Mouse (Mus musculus): Measurements from ENCODE around the gene 1700024P04Rik. TPM values are rescaled to one million over a fixed set of nuclear protein-coding genes. Genes with fewer than 3 reads are reported as not detected.

1700024P04Rik gene
- not detected in 2 replicates for polyA plus RNA-seq (2014; fragmentation: Nextera tagmentation; extraction: Ambion mirVana)

DNA sequence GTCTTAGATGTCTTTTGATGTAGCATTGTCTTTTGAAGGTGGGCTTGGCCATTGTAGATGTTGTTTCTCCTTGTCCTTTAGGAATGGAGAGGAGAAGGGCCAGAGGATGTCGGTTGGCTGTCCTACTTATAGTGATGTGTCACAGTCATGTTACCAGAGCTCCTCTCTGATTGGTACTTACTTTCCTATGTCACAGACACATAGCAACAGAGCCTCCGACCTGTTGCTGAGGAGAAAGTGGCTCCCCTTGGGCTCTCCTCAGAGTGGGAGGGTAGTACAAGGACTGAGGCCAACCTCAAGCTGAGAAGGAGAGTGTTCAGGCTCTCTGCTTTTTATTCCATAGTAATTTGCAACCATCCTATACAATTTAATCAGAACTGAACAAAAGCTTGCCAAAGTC lies at the start of gene 1700024P04Rik:
TSS of gene 1700024P04Rik (minus strand) at position 101 of the 400 bp plus-strand sequence.
- 84% methylated on average over 2 of the region's 2 CpGs for WGBS
- Histone ChIP-seq H3K4me3 (ENCODE audit: low read depth, low read length) (no peak within 1 kb of the TSS), H3K36me3 (ENCODE audit: control insufficient read depth, insufficient read depth, low read length) (no peaks in the 10 kb centered on the region), H3K9me3 (ENCODE audit: control insufficient read depth, low read length) (no peaks in the 10 kb centered on the region), H3K27me3 (ENCODE audit: control insufficient read depth, insufficient read depth, low read length) (no peaks in the 10 kb centered on the region), H3K4me1 (ENCODE audit: control insufficient read depth, insufficient read depth, low read length) (no peaks in the 10 kb centered on the region), H3K9ac (ENCODE audit: low read length) (no peak within 1 kb of the TSS), H3K27ac (ENCODE audit: low read depth, low read length) (no peak within 1 kb of the TSS), H3K4me2 (no peak within 1 kb of the TSS)
- ATAC-seq (ENCODE audit: low FRiP score): no peak
- no peak for DNase-seq (ENCODE audit: low spot score, missing footprints)

DNA sequence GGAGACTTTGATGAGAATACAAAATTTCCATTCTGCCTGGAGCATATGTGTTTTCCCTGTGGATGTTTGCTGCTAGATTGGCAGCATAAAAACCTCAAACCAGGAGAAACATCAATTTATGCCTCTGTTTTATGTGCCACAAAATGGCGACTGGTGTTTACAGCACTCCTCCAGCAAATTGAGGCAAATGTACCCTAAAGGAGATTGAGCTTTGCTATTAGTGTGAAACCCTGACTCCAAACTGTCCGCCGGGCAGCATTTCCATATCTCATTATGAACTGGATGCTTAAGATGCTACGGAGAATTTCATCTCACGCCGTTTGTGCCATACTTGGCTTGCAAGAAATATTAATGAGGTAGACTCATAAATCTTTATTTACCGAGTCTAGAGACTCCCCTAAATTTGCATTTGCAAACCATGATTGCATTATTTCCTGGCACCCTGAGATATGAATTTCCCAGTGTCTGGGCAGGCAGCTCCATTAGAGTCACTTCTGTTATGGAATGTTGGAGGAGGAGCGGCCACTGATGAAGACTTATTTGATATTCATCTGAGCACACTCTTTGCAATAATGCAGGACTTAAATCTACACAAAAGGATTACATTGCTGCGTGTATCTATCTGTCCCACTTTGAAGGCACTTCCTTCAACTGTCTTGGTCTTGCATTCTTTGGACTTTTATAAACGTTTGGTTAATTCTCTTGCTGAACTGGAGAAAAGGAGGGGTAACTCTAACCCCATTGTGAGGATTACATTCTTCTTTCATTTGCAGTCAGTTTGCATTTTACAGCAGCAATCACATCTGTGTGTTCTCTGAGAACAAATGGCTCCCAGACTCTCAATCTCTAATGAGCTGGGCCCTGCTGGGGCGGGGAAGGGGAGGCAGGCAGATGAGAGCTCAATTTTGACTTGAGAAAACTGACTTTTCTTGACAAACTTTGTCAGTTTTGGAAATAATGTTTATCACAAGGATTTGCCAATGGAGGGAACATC lies 47.2 kb upstream of the 1700024P04Rik start:
- no peaks in the 10 kb centered on the region for H3K36me3 ChIP-seq (ENCODE audit: control insufficient read depth, insufficient read depth, low read length)
- no peak overlapping the region for H3K4me2 ChIP-seq
- ATAC-seq (ENCODE audit: low FRiP score): peak; percentile 59
- H3K4me1 ChIP-seq (ENCODE audit: control insufficient read depth, insufficient read depth, low read length): peaks cover 27% of the 10 kb centered on the region
- peak; percentile 89 for DNase-seq (ENCODE audit: low spot score, missing footprints)
- no peak overlapping the region for H3K27ac ChIP-seq (ENCODE audit: low read depth, low read length)
- H3K9ac ChIP-seq (ENCODE audit: low read length): no peak overlapping the region
- H3K4me3 ChIP-seq (ENCODE audit: low read depth, low read length): no peak overlapping the region
- 59% methylated on average over 11 of the region's 11 CpGs for WGBS
- H3K9me3 ChIP-seq (ENCODE audit: control insufficient read depth, low read length): no peaks in the 10 kb centered on the region
- peaks cover 5% of the 10 kb centered on the region; the same call in 1 of the 2 replicates for H3K27me3 ChIP-seq (ENCODE audit: control insufficient read depth, insufficient read depth, low read length)

- Histone ChIP-seq H3K36me3 (ENCODE audit: control insufficient read depth, insufficient read depth, low read length) (no peaks in the 10 kb centered on the region), H3K9ac (ENCODE audit: low read length) (no peak overlapping the region), H3K9me3 (ENCODE audit: control insufficient read depth, low read length) (no peaks in the 10 kb centered on the region), H3K4me2 (peak overlapping the region; percentile 6; the same call in 1 of the 2 replicates), H3K27ac (ENCODE audit: low read depth, low read length) (no peak overlapping the region), H3K27me3 (ENCODE audit: control insufficient read depth, insufficient read depth, low read length) (peaks cover 5% of the 10 kb centered on the region; the same call in 1 of the 2 replicates), H3K4me1 (ENCODE audit: control insufficient read depth, insufficient read depth, low read length) (peaks cover 27% of the 10 kb centered on the region), H3K4me3 (ENCODE audit: low read depth, low read length) (no peak overlapping the region)
- DNase-seq (ENCODE audit: low spot score, missing footprints) (peak; percentile 87), ATAC-seq (ENCODE audit: low FRiP score) (no peak)
- 57% methylated on average over 15 of the region's 15 CpGs for WGBS
These were observed 46.3 kb upstream of the 1700024P04Rik start for GRCm38 (mm10) chr13:99030579-99031200.

GRCm38 (mm10) chr13:99025268-99025667 lies 40.9 kb upstream of the 1700024P04Rik start:
- WGBS: 73% methylated on average over 5 of the region's 5 CpGs
- Histone ChIP-seq H3K9me3 (ENCODE audit: control insufficient read depth, low read length) (no peaks in the 10 kb centered on the region), H3K4me1 (ENCODE audit: control insufficient read depth, insufficient read depth, low read length) (peaks cover 7% of the 10 kb centered on the region), H3K4me3 (ENCODE audit: low read depth, low read length) (no peak overlapping the region), H3K9ac (ENCODE audit: low read length) (no peak overlapping the region), H3K27ac (ENCODE audit: low read depth, low read length) (no peak overlapping the region), H3K4me2 (no peak overlapping the region), H3K27me3 (ENCODE audit: control insufficient read depth, insufficient read depth, low read length) (peaks cover 1% of the 10 kb centered on the region; the same call in 1 of the 2 replicates), H3K36me3 (ENCODE audit: control insufficient read depth, insufficient read depth, low read length) (no peaks in the 10 kb centered on the region)
- no peak for ATAC-seq (ENCODE audit: low FRiP score)
- DNase-seq (ENCODE audit: low spot score, missing footprints): peak; percentile 28

DNA sequence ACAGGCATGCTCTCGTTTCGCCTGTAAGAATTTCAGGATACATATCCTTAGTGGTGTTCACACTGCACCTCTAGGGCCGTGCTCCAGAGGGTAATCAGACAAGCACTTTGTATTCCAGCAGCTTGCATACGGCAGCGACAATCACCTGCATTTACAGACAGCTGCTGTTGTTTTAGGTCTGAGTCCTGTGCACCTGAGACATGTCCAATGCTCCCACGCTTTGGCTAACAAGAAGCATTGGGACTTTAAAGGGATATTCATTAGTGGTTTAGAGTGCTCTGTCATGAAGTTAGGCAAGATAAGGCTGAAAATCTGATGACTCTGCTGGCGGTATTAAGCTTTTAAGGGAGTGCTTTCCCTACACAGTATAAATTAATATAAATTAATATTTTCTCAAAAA lies 37.7 kb upstream of the 1700024P04Rik start:
- Histone ChIP-seq H3K27me3 (ENCODE audit: control insufficient read depth, insufficient read depth, low read length) (no peaks in the 10 kb centered on the region), H3K9me3 (ENCODE audit: control insufficient read depth, low read length) (no peaks in the 10 kb centered on the region), H3K9ac (ENCODE audit: low read length) (no peak overlapping the region), H3K4me1 (ENCODE audit: control insufficient read depth, insufficient read depth, low read length) (no peaks in the 10 kb centered on the region), H3K4me3 (ENCODE audit: low read depth, low read length) (no peak overlapping the region), H3K4me2 (no peak overlapping the region), H3K27ac (ENCODE audit: low read depth, low read length) (no peak overlapping the region), H3K36me3 (ENCODE audit: control insufficient read depth, insufficient read depth, low read length) (no peaks in the 10 kb centered on the region)
- ATAC-seq (ENCODE audit: low FRiP score) (no peak), DNase-seq (ENCODE audit: low spot score, missing footprints) (no peak)
- WGBS: 87% methylated on average over 7 of the region's 7 CpGs

- Histone ChIP-seq H3K4me2 (no peak overlapping the region), H3K9me3 (ENCODE audit: control insufficient read depth, low read length) (no peaks in the 10 kb centered on the region), H3K27ac (ENCODE audit: low read depth, low read length) (no peak overlapping the region), H3K4me3 (ENCODE audit: low read depth, low read length) (no peak overlapping the region), H3K4me1 (ENCODE audit: control insufficient read depth, insufficient read depth, low read length) (no peaks in the 10 kb centered on the region), H3K36me3 (ENCODE audit: control insufficient read depth, insufficient read depth, low read length) (no peaks in the 10 kb centered on the region), H3K27me3 (ENCODE audit: control insufficient read depth, insufficient read depth, low read length) (no peaks in the 10 kb centered on the region), H3K9ac (ENCODE audit: low read length) (no peak overlapping the region)
- ATAC-seq (ENCODE audit: low FRiP score) (no peak), DNase-seq (ENCODE audit: low spot score, missing footprints) (no peak)
- 87% methylated on average over 6 of the region's 6 CpGs for WGBS
These were observed 36.8 kb upstream of the 1700024P04Rik start for GRCm38 (mm10) chr13:99021181-99021580.

GRCm38 (mm10) chr13:99019831-99020669 lies 35.7 kb upstream of the 1700024P04Rik start:
- WGBS: 91% methylated on average over 11 of the region's 11 CpGs
- no peaks in the 10 kb centered on the region for H3K36me3 ChIP-seq (ENCODE audit: control insufficient read depth, insufficient read depth, low read length)

GRCm38 (mm10) chr13:99018526-99019201 lies 34.3 kb upstream of the 1700024P04Rik start:
- Histone ChIP-seq H3K27me3 (ENCODE audit: control insufficient read depth, insufficient read depth, low read length) (no peaks in the 10 kb centered on the region), H3K27ac (ENCODE audit: low read depth, low read length) (no peak overlapping the region), H3K4me2 (no peak overlapping the region), H3K4me1 (ENCODE audit: control insufficient read depth, insufficient read depth, low read length) (no peaks in the 10 kb centered on the region), H3K36me3 (ENCODE audit: control insufficient read depth, insufficient read depth, low read length) (no peaks in the 10 kb centered on the region), H3K9me3 (ENCODE audit: control insufficient read depth, low read length) (no peaks in the 10 kb centered on the region), H3K4me3 (ENCODE audit: low read depth, low read length) (no peak overlapping the region), H3K9ac (ENCODE audit: low read length) (no peak overlapping the region)
- 76% methylated on average over 15 of the region's 15 CpGs for WGBS
- ATAC-seq (ENCODE audit: low FRiP score) (peak; percentile 61; the same call in 1 of the 2 replicates), DNase-seq (ENCODE audit: low spot score, missing footprints) (no peak)

More at GRCm38 (mm10) chr13:99019831-99020669, 35.7 kb upstream of the 1700024P04Rik start:
- no peaks in the 10 kb centered on the region for H3K9me3 ChIP-seq (ENCODE audit: control insufficient read depth, low read length)
- no peaks in the 10 kb centered on the region for H3K4me1 ChIP-seq (ENCODE audit: control insufficient read depth, insufficient read depth, low read length)
- no peak overlapping the region for H3K4me3 ChIP-seq (ENCODE audit: low read depth, low read length)
- H3K27ac ChIP-seq (ENCODE audit: low read depth, low read length): no peak overlapping the region
- ATAC-seq (ENCODE audit: low FRiP score): no peak
- H3K9ac ChIP-seq (ENCODE audit: low read length): no peak overlapping the region
- DNase-seq (ENCODE audit: low spot score, missing footprints): no peak
- no peaks in the 10 kb centered on the region for H3K27me3 ChIP-seq (ENCODE audit: control insufficient read depth, insufficient read depth, low read length)
- no peak overlapping the region for H3K4me2 ChIP-seq

Measured in midbrain, embryonic 11.5 days (tissue).